Mouse (Mus musculus) lung, postnatal 0 days (tissue): ENCODE results near the gene Acer3.

ENCODE experiments used
- CTCF ChIP-seq: IDR thresholded peaks from 2 replicates; pipeline ENCODE4 v1.5.1; 2016; ENCODE audit warnings: antibody characterized with exemption, mild to moderate bottlenecking
- EP300 ChIP-seq: IDR thresholded peaks from 2 replicates; pipeline ENCODE4 v1.6.1; 2016; ENCODE audit warnings: antibody characterized with exemption, mild to moderate bottlenecking, control low read depth

DNA sequence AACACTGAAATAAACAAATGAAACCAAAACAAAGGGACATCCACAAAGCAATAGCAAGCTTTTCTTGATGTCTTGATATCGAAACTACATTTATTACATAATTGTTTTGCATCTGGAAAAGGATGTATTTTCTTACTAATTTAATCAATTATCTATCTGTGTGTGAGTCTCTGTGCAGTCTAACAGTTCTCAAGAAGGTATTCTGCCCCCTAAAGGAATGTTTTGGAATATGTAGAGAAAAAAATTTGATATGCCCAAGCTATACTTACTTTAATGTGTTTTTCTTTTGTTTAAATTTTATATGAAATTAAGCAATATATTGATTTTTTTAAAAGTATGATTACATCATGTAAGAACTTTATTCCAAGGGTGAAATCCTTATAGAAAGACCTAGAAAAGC, 130.4 kb downstream of the Acer3 start:
- TF ChIP-seq CTCF, result peak; percentile 31
- TF ChIP-seq EP300, result no peak
